Mouse (Mus musculus): Measurements from ENCODE around the gene Gm10057. TPM values are rescaled to one million over a fixed set of nuclear protein-coding genes. Genes with fewer than 3 reads are reported as not detected.
"Not testable (repeated sequence)": the region's sequence is repeated elsewhere in the genome, so short reads cannot be mapped to it uniquely, and the experiment has no call there.

Gm10057 gene
- polyA plus RNA-seq (2015; fragmentation: Nextera tagmentation; extraction: Ambion mirVana): not detected in 2 replicates

DNA sequence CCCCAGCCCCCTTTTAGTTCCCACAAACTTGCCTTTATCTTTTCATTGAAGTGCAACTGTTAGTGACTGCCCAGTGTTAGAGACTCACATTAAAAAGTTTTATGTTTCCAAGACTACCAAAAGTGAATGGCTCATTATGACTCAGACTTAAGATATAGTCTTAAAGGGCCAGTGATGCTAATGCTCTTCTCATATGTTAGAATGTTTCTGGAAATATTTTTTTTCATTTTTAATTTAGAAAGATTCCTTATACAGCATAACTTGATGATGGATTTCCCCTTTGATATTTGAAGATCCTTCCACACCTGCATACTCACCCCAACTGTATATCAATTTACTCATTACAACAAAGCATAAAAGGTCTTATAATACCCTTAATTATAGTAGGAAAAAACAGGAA is at the start of gene Gm10057:
Gene Gm10057, minus strand, starts transcription at position 101 of the 400 bp plus-strand sequence.
- ATAC-seq (ENCODE audit: low FRiP score, low read depth); H3K27ac ChIP-seq (replicated peaks); H3K4me3 ChIP-seq; H3K4me1 ChIP-seq (replicated peaks); H3K27me3 ChIP-seq; H3K9ac ChIP-seq; H3K9me3 ChIP-seq; H3K36me3 ChIP-seq; H3K4me2 ChIP-seq: not testable (repeated sequence)

DNA sequence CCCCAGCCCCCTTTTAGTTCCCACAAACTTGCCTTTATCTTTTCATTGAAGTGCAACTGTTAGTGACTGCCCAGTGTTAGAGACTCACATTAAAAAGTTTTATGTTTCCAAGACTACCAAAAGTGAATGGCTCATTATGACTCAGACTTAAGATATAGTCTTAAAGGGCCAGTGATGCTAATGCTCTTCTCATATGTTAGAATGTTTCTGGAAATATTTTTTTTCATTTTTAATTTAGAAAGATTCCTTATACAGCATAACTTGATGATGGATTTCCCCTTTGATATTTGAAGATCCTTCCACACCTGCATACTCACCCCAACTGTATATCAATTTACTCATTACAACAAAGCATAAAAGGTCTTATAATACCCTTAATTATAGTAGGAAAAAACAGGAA is 21.1 kb downstream of the Gm10057 start, which contains the start of gene 4921511M17Rik:
Gene 4921511M17Rik, minus strand, starts transcription at position 101 of the 400 bp plus-strand sequence.
- H3K4me1 ChIP-seq (replicated peaks); H3K27ac ChIP-seq (replicated peaks); H3K27me3 ChIP-seq; H3K4me3 ChIP-seq; H3K9ac ChIP-seq; H3K4me2 ChIP-seq; ATAC-seq (ENCODE audit: low FRiP score, low read depth); H3K9me3 ChIP-seq; H3K36me3 ChIP-seq: not testable (repeated sequence)

DNA sequence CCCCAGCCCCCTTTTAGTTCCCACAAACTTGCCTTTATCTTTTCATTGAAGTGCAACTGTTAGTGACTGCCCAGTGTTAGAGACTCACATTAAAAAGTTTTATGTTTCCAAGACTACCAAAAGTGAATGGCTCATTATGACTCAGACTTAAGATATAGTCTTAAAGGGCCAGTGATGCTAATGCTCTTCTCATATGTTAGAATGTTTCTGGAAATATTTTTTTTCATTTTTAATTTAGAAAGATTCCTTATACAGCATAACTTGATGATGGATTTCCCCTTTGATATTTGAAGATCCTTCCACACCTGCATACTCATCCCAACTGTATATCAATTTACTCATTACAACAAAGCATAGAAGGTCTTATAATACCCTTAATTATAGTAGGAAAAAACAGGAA is 42.3 kb downstream of the Gm10057 start, which contains the start of gene Samt1:
Gene Samt1, minus strand, starts transcription at position 101 of the 400 bp plus-strand sequence.
- not testable (repeated sequence) for H3K27ac ChIP-seq (replicated peaks); H3K9me3 ChIP-seq; H3K4me3 ChIP-seq; ATAC-seq (ENCODE audit: low FRiP score, low read depth); H3K9ac ChIP-seq; H3K4me2 ChIP-seq; H3K36me3 ChIP-seq; H3K4me1 ChIP-seq (replicated peaks); H3K27me3 ChIP-seq

Other genes starting within 250 kb of the Gm10057 start
- 25.5 and 28.5 TPM in 2 replicates for gene Spin2c, start 222.8 kb downstream of the Gm10057 start, polyA plus RNA-seq (2015; fragmentation: Nextera tagmentation; extraction: Ambion mirVana)
- gene Samt1, start 42.4 kb downstream of the Gm10057 start, polyA plus RNA-seq (2015; fragmentation: Nextera tagmentation; extraction: Ambion mirVana): not detected in 2 replicates
- gene 4921511M17Rik, start 21.2 kb downstream of the Gm10057 start, polyA plus RNA-seq (2015; fragmentation: Nextera tagmentation; extraction: Ambion mirVana): not detected in 2 replicates
- gene Gm15140, start 65.6 kb upstream of the Gm10057 start, polyA plus RNA-seq (2015; fragmentation: Nextera tagmentation; extraction: Ambion mirVana): not detected in 2 replicates

Data from hindbrain, embryonic 15.5 days (tissue).